Mouse (Mus musculus): ENCODE measurements around the gene Rpusd3.
A peak's percentile ranks its signal among the peaks of the same experiment; 100 is the strongest.

Gene Rpusd3

GRCm38 (mm10) chr6:113429965-113430364, 10.8 kb upstream of the Rpusd3 start:
- no peak for DNase-seq (ENCODE audit: low spot score)

GRCm38 (mm10) chr6:113428006-113428405, 8.9 kb upstream of the Rpusd3 start:
- no peak for DNase-seq (ENCODE audit: low spot score)

- DNase-seq (ENCODE audit: low spot score): no peak
Observed at GRCm38 (mm10) chr6:113427397-113427796, 8.3 kb upstream of the Rpusd3 start.

- DNase-seq (ENCODE audit: low spot score): no peak
Observed at GRCm38 (mm10) chr6:113426696-113427095, 7.6 kb upstream of the Rpusd3 start.

GRCm38 (mm10) chr6:113424187-113424586, 5.0 kb upstream of the Rpusd3 start:
- DNase-seq (ENCODE audit: low spot score): no peak

GRCm38 (mm10) chr6:113423000-113423399, 3.9 kb upstream of the Rpusd3 start:
- no peak for DNase-seq (ENCODE audit: low spot score)

GRCm38 (mm10) chr6:113418441-113419198, 520 bp downstream of the Rpusd3 start:
- DNase-seq (ENCODE audit: low spot score): no peak

GRCm38 (mm10) chr6:113416416-113416815, 2.7 kb downstream of the Rpusd3 start:
- DNase-seq (ENCODE audit: low spot score): no peak

GRCm38 (mm10) chr6:113410001-113410400, 9.1 kb downstream of the Rpusd3 start:
- no peak for DNase-seq (ENCODE audit: low spot score)

GRCm38 (mm10) chr6:113406683-113407082, 12.5 kb downstream of the Rpusd3 start:
- DNase-seq (ENCODE audit: low spot score): no peak

- DNase-seq (ENCODE audit: low spot score): no peak
Observed at GRCm38 (mm10) chr6:113405483-113405882, 13.7 kb downstream of the Rpusd3 start.

GRCm38 (mm10) chr6:113404649-113405448, 14.3 kb downstream of the Rpusd3 start:
- no peak for DNase-seq (ENCODE audit: low spot score)

- peak; percentile 65 for DNase-seq (ENCODE audit: low spot score)
Observed at GRCm38 (mm10) chr6:113402094-113402493, 17.0 kb downstream of the Rpusd3 start.

- DNase-seq (ENCODE audit: low spot score): no peak
Observed at GRCm38 (mm10) chr6:113396270-113397030, 22.7 kb downstream of the Rpusd3 start.

GRCm38 (mm10) chr6:113395501-113395900, 23.6 kb downstream of the Rpusd3 start:
- no peak for DNase-seq (ENCODE audit: low spot score)

- no peak for DNase-seq (ENCODE audit: low spot score)
Observed at GRCm38 (mm10) chr6:113394811-113395210, 24.3 kb downstream of the Rpusd3 start.

GRCm38 (mm10) chr6:113393951-113394350, 25.2 kb downstream of the Rpusd3 start:
- no peak for DNase-seq (ENCODE audit: low spot score)

- peak; percentile 53 for DNase-seq (ENCODE audit: low spot score)
Observed at GRCm38 (mm10) chr6:113392387-113393071, 26.6 kb downstream of the Rpusd3 start.

- no peak for DNase-seq (ENCODE audit: low spot score)
Observed at GRCm38 (mm10) chr6:113392015-113392386, 27.1 kb downstream of the Rpusd3 start.

- DNase-seq (ENCODE audit: low spot score): no peak
Observed at GRCm38 (mm10) chr6:113390715-113391114, 28.4 kb downstream of the Rpusd3 start.

GRCm38 (mm10) chr6:113388960-113389359, 30.2 kb downstream of the Rpusd3 start, which contains the start of gene Ttll3:
Gene Ttll3, plus strand, starts transcription at chr6:113389260.
- no peak for DNase-seq (ENCODE audit: low spot score)

GRCm38 (mm10) chr6:113386025-113386424, 33.1 kb downstream of the Rpusd3 start:
- DNase-seq (ENCODE audit: low spot score): no peak

All from layer of hippocampus, adult 11-12 months (tissue).